Mouse (Mus musculus) large intestine, adult 2 months (tissue): ENCODE measurements around the gene Eif4a1. TPM values are rescaled to one million over a fixed set of nuclear protein-coding genes. Genes with fewer than 3 reads are reported as not detected.
"Not testable (repeated sequence)": the region's sequence is repeated elsewhere in the genome, so short reads cannot be mapped to it uniquely, and the experiment has no call there.

Experiments used
- DNase-seq: peaks from one replicate; pipeline ENCODE4 v3.0.0-alpha.2; 2012; ENCODE audit warnings: low read depth, low spot score
- WGBS: fragments of 180-500 bp; shearing (Covaris S2); methylation state at CpG from one replicate; pipeline ENCODE4 v1.1.7; 2018; 5-methylcytosine and 5-hydroxymethylcytosine counted together
- polyA plus RNA-seq: library from polyadenylated mRNA; depleted of rRNA; stranded (reverse); fragments of >200 nt; gene quantifications from 2 replicates; pipeline ENCODE4 v1.2.3, GENCODE M21; 2012

Eif4a1 gene
- polyA plus RNA-seq, 1 experiment, result 354 TPM

DNA sequence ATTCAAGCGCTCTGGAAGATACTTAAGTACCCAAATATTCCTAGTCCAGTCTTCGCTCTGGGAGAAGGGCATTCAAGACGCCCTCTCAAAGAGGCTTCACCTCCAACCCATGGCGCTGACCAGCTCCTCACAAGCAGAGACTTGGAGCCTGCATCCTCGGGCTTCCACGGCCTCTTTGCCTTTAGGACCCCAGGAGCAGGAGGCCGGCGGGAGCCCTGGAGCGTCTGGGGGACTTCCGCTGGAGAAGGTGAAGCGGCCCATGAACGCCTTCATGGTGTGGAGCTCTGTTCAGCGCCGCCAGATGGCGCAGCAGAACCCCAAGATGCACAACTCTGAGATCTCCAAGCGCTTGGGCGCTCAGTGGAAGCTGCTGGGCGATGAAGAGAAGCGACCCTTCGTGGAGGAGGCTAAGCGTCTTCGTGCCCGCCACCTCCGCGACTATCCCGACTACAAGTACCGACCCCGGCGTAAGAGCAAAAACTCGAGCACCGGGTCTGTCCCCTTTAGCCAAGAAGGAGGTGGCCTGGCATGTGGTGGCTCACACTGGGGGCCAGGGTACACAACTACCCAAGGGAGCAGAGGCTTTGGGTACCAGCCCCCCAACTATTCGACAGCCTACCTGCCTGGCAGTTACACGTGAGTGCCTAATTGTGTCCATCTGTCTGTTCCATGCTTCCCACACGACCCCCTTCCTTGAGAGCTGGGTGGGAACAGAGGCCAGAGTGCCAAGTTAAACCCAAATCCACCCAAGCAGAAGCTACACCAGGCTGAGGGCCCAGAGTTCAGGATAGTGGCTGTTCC is 16.8 kb downstream of the Eif4a1 start, which contains the start of gene Sox15:
Gene Sox15, plus strand, starts transcription at position 51 of the 801 bp plus-strand sequence.
- DNase-seq, result no peak
- WGBS, result 48% methylated on average over 34 of the region's 34 CpGs

DNA sequence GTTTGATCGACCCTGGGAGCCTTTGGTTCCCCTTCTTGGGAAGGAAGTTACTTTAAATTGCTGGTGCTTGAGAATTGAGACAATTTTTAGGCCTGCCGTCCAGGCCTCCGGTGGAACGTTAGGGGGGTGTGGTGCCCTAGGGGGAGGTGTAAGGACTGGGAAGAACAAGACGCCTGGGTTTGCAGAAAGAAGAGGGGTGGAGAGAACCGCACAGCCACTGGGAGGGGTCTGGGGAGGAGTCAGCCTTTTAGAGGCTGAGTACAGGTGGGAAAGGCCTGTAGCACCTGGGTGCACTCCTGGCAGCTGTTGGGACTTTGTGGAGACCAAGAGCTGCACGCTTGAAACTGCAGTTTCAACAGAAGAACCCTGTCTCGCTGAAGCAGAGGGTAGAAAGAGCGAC is 17.5 kb downstream of the Eif4a1 start:
- no peak for DNase-seq
- 40% methylated on average over 9 of the region's 9 CpGs for WGBS

DNA sequence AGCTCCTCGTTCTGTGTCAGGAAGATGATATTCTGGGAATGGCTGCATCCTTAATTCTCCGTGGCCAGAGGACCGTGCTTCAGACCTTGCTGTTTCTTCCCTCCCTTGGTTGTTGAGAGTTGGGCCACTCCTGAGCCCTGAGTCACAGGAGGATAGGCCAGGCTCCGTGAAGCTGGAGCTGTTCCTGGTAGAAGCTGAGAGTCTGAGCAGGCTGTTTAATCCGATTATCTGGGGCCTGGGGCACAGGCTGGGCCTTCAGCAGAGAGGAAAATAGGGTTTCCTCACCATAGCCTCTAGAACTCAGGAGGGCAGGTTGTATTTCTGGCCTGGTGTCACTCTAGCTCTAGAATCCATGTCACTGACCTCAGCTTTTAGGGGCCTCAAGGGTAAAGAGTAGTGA is 18.8 kb downstream of the Eif4a1 start:
- 74% methylated on average over 5 of the region's 5 CpGs for WGBS
- no peak for DNase-seq

DNA sequence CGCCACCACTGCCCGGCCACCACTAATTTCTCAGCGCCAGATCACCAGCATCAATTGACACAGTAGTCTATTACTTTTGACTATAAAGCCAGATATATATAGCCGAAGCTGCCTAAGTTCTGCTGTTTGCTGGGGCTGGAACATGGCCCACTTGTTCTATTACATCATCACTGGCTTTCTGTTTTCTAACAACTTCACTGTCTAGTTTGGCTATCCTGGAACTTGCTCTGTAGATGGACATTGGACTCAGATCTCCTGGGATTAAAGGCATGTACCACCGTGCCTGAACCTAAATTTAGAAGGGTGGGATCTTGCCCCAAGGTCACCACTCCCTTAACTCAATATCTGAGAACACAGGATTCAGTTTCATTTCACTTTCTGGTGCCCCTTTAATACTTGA is 26.4 kb downstream of the Eif4a1 start:
- 82% methylated on average over 5 of the region's 5 CpGs for WGBS
- no peak for DNase-seq

DNA sequence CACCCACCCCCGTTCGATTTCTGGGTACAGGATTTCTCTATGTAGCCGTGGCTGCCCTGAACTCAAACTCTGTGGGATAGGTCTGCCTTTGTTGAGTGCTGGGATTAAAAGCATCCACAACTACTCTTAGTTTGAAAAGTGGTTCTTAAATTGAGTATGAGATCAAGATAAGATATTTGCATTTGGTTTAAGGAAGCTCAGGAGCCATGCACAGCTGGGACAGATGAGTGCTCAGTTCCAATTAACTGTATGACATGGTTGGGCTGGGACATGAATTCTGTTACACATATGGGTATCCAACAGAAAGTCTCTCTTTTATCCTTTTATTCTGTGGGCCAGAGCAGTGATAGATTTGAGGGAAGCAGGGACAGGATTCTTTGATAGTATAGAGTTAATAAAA is 36.8 kb downstream of the Eif4a1 start:
- no peak for DNase-seq
- WGBS, result 61% methylated on average over 3 of the region's 3 CpGs

DNA sequence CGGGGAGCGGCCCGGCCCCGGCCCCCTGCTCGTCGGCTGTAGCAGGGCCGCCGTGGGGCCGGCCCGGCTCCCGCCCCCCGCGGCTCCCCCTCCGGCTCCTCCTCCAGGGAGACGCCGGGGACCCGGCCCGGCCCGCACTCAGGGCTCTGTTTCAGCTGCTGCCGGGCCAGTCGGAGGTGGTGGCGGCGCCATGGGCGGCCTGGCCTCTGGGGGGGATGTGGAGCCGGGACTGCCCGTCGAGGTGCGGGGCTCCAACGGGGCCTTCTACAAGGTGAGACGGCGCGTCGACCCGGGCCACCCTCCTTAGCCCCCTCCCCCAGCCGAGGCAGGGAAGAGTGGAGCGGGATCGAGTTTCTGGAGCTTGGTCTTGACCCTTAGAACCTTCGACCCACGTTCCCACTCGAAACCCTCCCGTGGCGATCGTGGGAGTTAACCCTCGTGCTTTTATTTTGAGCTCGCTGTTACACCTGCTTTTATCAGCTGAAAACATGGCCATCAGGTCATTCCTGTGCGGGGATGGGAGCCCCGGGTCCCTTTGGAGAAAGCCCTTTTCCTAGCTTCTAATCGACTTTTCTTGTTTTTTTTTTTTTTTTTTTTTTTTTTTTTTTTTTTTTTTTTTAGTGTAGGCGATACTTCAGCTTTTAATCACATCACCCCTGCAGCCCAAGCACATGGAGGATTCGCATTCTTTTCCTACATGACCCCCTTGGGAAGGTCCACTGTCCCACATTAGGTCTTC is 38.9 kb downstream of the Eif4a1 start:
- no peak for DNase-seq
- WGBS, result under 1% methylated on average over 48 of the region's 50 CpGs

DNA sequence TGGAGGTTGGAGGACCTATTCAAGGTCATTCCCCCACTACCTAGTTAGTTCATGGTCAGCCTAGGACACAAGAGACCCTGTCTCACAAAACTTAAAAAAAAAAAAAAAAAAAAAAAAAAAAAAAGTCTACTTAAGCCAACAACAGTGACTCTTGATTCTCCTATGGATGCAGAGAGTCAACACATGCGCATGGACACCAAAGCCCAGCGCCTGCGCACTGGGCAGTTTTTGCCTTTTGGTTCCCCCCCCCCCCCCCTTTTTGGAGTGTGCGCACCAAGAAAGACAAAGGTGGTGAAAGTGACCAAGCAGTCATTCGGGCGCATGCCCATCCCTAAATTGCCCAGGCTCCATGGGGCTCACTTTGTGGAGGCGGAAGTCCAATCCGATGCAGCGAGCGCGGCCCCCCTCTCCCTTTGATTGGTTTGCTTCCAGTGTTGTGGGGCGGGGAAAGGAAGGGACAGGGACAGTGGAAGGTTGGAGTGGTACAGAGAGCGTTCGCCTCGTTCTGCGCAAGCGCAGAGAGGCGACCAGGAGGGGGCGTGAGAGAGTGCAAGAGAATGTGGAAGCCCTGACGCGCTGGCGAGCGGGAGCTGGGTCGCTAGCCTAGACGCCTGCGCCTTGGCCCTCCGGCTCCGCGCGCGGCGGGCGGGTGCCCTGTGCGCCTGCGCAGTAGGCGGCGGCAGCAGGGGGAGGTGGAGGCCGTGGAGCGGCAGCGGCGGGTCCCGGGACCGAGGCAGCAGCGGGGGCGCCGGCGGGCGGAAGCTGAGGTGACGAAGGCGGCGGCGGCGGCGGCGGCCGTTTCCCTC is 39.7 kb downstream of the Eif4a1 start, which contains the start of gene Fxr2:
Gene Fxr2, plus strand, starts transcription at position 707 of the 806 bp plus-strand sequence.
- DNase-seq, result peak; percentile 100
- under 1% methylated on average over 55 of the region's 56 CpGs for WGBS

DNA sequence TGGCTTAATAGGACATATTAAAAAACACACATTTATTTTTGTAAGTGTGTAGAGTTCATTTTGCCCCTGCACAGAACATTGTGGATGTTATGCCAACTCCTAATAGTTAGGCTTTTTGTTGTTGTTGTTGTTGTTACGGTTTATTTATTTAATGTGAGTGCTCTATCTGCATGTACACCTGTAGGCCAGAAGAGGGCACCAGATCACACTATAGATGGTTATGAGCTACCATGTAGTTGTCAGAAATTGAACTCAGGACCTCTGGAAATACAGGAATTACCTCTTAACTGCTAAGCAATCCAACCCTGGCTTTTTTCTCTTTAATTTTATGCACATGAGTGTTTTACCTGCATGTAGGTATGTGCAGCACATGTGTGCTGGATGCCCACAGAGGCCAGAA is 42.4 kb downstream of the Eif4a1 start:
- no peak for DNase-seq
- WGBS, result 62% methylated on average over 1 of the region's 1 CpGs

DNA sequence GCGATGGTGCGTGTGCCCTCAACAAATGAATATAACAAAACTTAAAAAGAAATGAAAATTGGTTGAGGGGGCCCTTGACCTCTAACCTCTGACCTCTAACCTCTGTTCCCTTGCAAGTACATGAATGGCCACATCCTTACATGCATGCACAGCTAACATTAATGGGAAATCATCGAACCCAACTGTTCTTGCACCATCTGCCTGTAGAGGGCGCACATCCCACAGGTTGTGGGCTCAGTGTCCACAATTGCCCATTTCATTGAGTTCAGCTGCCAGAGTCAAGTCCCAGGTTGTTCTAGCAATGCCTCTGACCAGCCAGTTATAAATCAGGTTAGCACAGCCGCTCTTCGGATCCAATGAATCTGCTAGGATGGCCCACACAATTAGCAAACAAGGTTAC is 43.9 kb downstream of the Eif4a1 start:
- WGBS, result 35% methylated on average over 6 of the region's 6 CpGs
- DNase-seq, result peak; percentile 70

DNA sequence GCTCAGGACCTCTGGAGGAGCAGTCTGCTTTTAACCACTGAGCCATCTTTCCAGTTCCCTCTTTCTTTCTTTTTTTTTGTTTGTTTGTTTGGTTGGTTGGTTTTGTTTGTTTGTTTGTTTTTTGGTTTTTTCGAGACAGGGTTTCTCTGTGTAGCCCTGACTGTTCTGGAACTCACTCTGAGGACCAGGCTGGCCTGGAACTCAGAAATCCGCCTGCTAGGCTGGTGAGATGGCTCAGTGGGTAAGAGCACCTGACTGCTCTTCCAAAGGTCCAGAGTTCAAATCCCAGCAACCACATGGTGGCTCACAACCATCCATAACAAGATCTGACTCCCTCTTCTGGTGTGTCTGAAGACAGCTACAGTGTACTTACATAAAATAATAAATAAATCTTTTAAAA is 47.9 kb downstream of the Eif4a1 start:
- WGBS, result 72% methylated on average over 2 of the region's 2 CpGs
- DNase-seq, result not testable (repeated sequence)

DNA sequence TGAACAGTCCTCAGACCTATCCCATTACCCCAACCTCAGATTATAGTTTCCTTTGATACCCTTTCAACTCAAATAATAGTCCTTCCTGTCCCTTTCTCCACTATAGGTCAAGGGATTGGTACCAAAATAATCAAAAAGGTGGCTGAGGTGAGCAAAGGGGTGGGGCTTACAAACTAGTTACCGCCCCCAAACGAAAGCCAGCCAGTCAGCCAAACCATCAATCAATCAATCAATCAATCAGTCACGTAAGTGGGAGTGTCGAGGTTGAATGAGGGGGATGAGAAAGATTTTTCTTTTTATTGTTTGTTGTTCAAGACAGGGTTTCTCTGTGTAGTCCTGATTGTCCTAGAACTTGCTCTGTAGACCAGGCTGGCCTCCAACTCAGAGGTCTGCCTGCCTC is 49.2 kb downstream of the Eif4a1 start:
- no peak for DNase-seq
- 67% methylated on average over 4 of the region's 4 CpGs for WGBS

DNA sequence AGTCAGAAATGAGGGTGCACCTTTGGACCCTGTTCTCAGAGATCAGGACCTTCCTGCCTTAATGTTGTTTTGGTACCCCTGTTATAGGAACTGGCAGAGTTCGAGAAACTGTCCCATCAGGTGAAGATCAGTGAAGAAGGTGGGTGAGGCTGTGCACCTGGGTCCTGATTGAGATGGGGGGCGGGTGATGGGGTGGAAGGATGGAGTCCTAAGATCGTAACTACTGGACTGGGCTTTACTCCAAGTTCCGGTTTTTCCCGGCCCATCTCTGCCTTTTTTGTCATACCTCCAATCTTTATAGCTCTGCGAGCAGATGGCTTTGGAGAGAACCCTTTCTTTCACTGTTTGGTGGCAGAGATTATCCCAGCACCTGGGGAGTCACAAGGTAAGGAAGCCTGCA is 49.8 kb downstream of the Eif4a1 start:
- 7% methylated on average over 6 of the region's 6 CpGs for WGBS
- DNase-seq, result no peak

DNA sequence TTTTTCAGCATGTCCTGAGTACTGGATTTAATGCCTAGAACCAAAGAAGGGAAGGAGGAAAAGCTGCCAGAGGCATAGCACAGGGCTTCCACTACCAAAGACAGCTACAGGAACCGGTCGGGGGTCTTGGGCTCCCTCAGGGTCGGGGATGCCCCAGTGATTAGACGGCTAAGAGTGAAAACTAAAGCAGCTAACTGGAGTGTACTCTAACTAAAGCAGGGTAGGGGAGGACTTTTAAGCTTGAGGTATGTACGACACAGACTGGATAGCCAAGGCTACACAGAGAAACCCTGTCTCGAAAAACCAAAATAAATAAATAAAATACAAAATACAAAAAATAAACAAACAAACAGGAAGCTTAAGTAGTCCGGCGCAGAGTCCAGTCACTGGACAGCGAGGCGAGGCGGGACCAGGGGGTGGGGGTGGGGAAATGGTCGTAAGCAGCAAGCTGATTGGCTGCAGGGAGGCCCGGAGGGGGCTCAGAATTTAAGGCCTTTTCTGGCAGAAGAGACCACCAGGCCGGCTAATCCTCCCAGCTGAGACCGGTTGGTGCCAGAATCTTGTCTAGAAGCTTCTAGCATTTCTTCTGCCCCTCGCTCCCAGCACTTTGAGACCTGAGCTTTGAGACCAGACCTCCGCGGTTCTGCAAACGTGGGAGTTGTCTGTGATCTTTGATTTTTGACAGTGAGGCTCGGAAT is 50.5 kb downstream of the Eif4a1 start, which contains the start of gene Sat2:
Gene Sat2, plus strand, starts transcription at position 454 of the 698 bp plus-strand sequence.
- WGBS, result 10% methylated on average over 20 of the region's 20 CpGs
- no peak for DNase-seq

DNA sequence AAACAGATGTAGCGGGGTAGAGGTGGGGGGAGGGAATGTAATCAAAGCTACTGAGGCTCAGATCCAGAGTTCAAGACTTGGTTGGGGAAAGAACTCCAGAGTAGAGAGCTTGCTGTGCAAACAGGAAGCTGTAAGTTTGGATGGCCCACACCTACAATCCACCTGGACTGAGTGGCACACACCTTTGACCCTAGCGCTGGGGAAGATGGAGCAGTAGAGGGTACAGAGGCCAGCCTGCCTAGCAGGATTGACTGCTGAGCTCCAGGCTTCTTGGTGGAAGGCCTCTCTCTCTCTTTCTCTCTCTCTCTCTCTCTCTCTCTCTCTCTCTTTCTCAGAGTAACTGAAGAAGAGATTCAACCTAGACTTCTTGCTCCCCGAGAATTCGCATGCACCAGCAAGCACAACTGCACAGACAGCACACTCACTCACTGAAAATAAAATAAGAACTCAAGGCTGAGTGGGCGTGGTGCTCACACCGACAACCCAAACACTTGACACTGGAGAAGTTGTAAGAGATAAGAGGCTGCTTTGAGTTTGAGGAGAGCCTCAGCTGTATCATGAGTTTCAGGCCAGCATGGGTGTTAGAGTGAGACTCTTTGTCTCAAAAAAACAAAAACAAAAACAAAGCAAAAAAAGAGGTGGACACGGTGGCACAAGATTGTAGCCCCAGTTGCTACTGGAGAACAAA is 51.7 kb downstream of the Eif4a1 start:
- WGBS, result 54% methylated on average over 7 of the region's 7 CpGs
- DNase-seq, result no peak

DNA sequence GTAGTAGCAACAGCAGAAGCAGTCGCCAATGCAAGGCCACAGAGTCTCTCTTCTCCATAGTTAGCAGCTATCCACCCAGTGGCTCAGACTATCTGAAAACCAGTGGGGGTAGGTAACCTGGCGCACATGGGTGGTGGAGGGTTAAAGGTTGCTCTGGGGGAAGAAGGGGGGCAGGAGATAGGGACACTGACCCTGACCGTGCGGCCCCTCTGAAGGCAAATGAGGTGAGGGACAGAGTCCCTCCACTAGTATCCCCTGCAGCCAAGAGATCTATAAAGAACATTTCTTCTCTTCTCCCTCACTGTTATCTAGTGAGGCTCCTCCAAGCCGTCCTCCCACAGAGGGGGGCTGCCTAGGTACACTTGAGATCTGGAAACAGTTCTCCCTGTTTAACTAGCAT is 54.4 kb downstream of the Eif4a1 start, which contains the start of gene Shbg:
Gene Shbg, minus strand, starts transcription at position 101 of the 400 bp plus-strand sequence.
- DNase-seq, result no peak
- WGBS, result 60% methylated on average over 5 of the region's 5 CpGs
